Mouse (Mus musculus) CH12.LX (cell line): ENCODE measurements around the gene Fbxo11. TPM values are rescaled to one million over a fixed set of nuclear protein-coding genes. Genes with fewer than 3 reads are reported as not detected.

Experiments used
- DNase-seq: peaks from one replicate; pipeline ENCODE4 v3.0.0-alpha.2; 2013; ENCODE audit errors: extremely low read depth
- H3K27ac ChIP-seq: 2 replicates; pipeline ENCODE4 v1.5.1; 2012; ENCODE audit warnings: low read depth, mild to moderate bottlenecking, control low read depth, moderate library complexity; ENCODE audit not compliant: insufficient read depth
- H3K27me3 ChIP-seq: replicated peaks from 2 replicates; pipeline ENCODE3; 2012; ENCODE audit warnings: inconsistent platforms
- H3K36me3 ChIP-seq, 2 experiments: replicated peaks in 1 of 2; 2 replicates each; pipeline versions ENCODE3 to v1.6.1; 2012; ENCODE audit warnings: inconsistent platforms in 1 of 2, low read length in 1 of 2, mild to moderate bottlenecking in 1 of 2, mixed read lengths in 1 of 2, moderate library complexity in 1 of 2; ENCODE audit not compliant: control insufficient read depth in 1 of 2, insufficient read depth in 1 of 2
- H3K4me1 ChIP-seq, 2 experiments: 2 replicates each; pipeline ENCODE4 v1.6.1; 2012; ENCODE audit warnings: inconsistent platforms in 1 of 2, moderate library complexity in 1 of 2; ENCODE audit not compliant: insufficient read depth in 2 of 2, control insufficient read depth in 1 of 2
- H3K4me2 ChIP-seq: 2 replicates; pipeline ENCODE4 v1.6.1; 2012; ENCODE audit warnings: low read depth, mild to moderate bottlenecking, control low read depth; ENCODE audit not compliant: poor library complexity, insufficient read depth, severe bottlenecking
- H3K4me3 ChIP-seq, 3 experiments: fragments of 150-350 bp in 1 of 3; sonication (generic) in 1 of 3; replicated peaks in 1 of 3; 2 replicates each; pipeline versions ENCODE3 to v1.5.1; 2011 to 2012; ENCODE audit warnings: low read depth in 2 of 3, low read length in 2 of 3, mild to moderate bottlenecking in 2 of 3, moderate library complexity in 2 of 3, control low read depth in 1 of 3, improper control_type of control experiment in 1 of 3, inconsistent platforms in 1 of 3, mixed read lengths in 1 of 3; ENCODE audit not compliant: poor library complexity in 1 of 3
- H3K79me2 ChIP-seq: replicated peaks from 2 replicates; pipeline ENCODE4 v1.6.1; 2012; ENCODE audit warnings: mild to moderate bottlenecking, moderate library complexity; ENCODE audit not compliant: control insufficient read depth, poor library complexity, insufficient read depth, severe bottlenecking; ENCODE audit errors: extremely low read depth
- H3K9ac ChIP-seq: 2 replicates; pipeline ENCODE4 v1.6.1; 2012; ENCODE audit warnings: low read depth, mild to moderate bottlenecking, control low read depth, moderate library complexity; ENCODE audit not compliant: insufficient read depth
- H3K9me3 ChIP-seq: replicated peaks from 2 replicates; pipeline ENCODE3; 2012; ENCODE audit warnings: low read length, inconsistent platforms, mixed read lengths
- BHLHE40 ChIP-seq: IDR thresholded peaks from 2 replicates; pipeline ENCODE4 v1.6.1; 2011; ENCODE audit warnings: mild to moderate bottlenecking, low read depth, low read length, improper control_type of control experiment
- CHD1 ChIP-seq: IDR thresholded peaks from 2 replicates; pipeline ENCODE4 v1.6.1; 2012; ENCODE audit warnings: low read depth, low read length, improper control_type of control experiment, inconsistent platforms
- CHD2 ChIP-seq: IDR thresholded peaks from 2 replicates; pipeline ENCODE4 v1.6.1; 2011; ENCODE audit warnings: low read length, improper control_type of control experiment
- CTCF ChIP-seq, 2 experiments: IDR thresholded peaks in 1 of 2; conservative IDR thresholded peaks in 1 of 2; 2 replicates each; pipeline ENCODE4 v1.5.1; 2011 to 2012; ENCODE audit warnings: low read depth in 2 of 2, low read length in 2 of 2, improper control_type of control experiment in 1 of 2, inconsistent platforms in 1 of 2, mild to moderate bottlenecking in 1 of 2, moderate library complexity in 1 of 2
- E2F4 ChIP-seq: IDR thresholded peaks from 2 replicates; pipeline ENCODE4 v1.6.1; 2011; ENCODE audit warnings: low read depth, low read length, improper control_type of control experiment; ENCODE audit not compliant: insufficient replicate concordance
- ELF1 ChIP-seq: IDR thresholded peaks from 2 replicates; pipeline ENCODE4 v1.6.1; 2014; ENCODE audit warnings: low read depth, mild to moderate bottlenecking, inconsistent platforms, low read length, improper control_type of control experiment
- EP300 ChIP-seq: IDR thresholded peaks from 2 replicates; pipeline ENCODE4 v1.6.1; 2011; ENCODE audit warnings: low read length, improper control_type of control experiment
- ETS1 ChIP-seq: conservative IDR thresholded peaks from 2 replicates; pipeline ENCODE4 v1.6.1; 2012; ENCODE audit warnings: low read depth, mild to moderate bottlenecking, inconsistent platforms, low read length, improper control_type of control experiment, moderate library complexity
- GABPA ChIP-seq: IDR thresholded peaks from 2 replicates; pipeline ENCODE4 v1.6.1; 2012; ENCODE audit warnings: low read depth, low read length, improper control_type of control experiment, inconsistent platforms; ENCODE audit not compliant: insufficient replicate concordance
- HCFC1 ChIP-seq: IDR thresholded peaks from 2 replicates; pipeline ENCODE4 v1.6.1; 2012; ENCODE audit warnings: low read depth, mild to moderate bottlenecking, inconsistent platforms, low read length, improper control_type of control experiment
- IRF4 ChIP-seq: IDR thresholded peaks from 2 replicates; pipeline ENCODE4 v1.6.1; 2014; ENCODE audit warnings: low read depth, mild to moderate bottlenecking, inconsistent platforms, low read length, improper control_type of control experiment
- JUN ChIP-seq: IDR thresholded peaks from 2 replicates; pipeline ENCODE4 v1.6.1; 2011; ENCODE audit warnings: low read depth, mild to moderate bottlenecking, low read length, improper control_type of control experiment, moderate library complexity; ENCODE audit not compliant: insufficient read depth
- JUND ChIP-seq: conservative IDR thresholded peaks from 2 replicates; pipeline ENCODE4 v1.6.1; 2011; ENCODE audit warnings: low read depth, low read length, improper control_type of control experiment
- KAT2A ChIP-seq: IDR thresholded peaks from 2 replicates; pipeline ENCODE4 v1.6.1; 2012; ENCODE audit warnings: low read length, improper control_type of control experiment, inconsistent platforms; ENCODE audit not compliant: insufficient replicate concordance
- MAFK ChIP-seq: IDR thresholded peaks from 2 replicates; pipeline ENCODE4 v1.6.1; 2011; ENCODE audit warnings: low read length, improper control_type of control experiment; ENCODE audit not compliant: insufficient replicate concordance
- MAX ChIP-seq: IDR thresholded peaks from 2 replicates; pipeline ENCODE4 v1.6.1; 2011; ENCODE audit warnings: low read length, improper control_type of control experiment
- MAZ ChIP-seq: IDR thresholded peaks from 2 replicates; pipeline ENCODE4 v1.6.1; 2012; ENCODE audit warnings: low read depth, mild to moderate bottlenecking, inconsistent platforms, low read length, improper control_type of control experiment, moderate library complexity
- MEF2A ChIP-seq: IDR thresholded peaks from 2 replicates; pipeline ENCODE4 v1.6.1; 2014; ENCODE audit warnings: low read depth, mild to moderate bottlenecking, inconsistent platforms, low read length, improper control_type of control experiment, borderline replicate concordance
- MXI1 ChIP-seq: IDR thresholded peaks from 2 replicates; pipeline ENCODE4 v1.6.1; 2011; ENCODE audit warnings: mild to moderate bottlenecking, low read depth, low read length, improper control_type of control experiment
- MYC ChIP-seq: IDR thresholded peaks from 2 replicates; pipeline ENCODE4 v1.6.1; 2011; ENCODE audit warnings: low read depth, mild to moderate bottlenecking, improper control_type of control experiment, low read length
- NELFE ChIP-seq: IDR thresholded peaks from 2 replicates; pipeline ENCODE4 v1.6.1; 2011; ENCODE audit warnings: low read depth, low read length, improper control_type of control experiment
- NRF1 ChIP-seq: IDR thresholded peaks from 2 replicates; pipeline ENCODE4 v1.6.1; 2014; ENCODE audit warnings: low read depth, mild to moderate bottlenecking, inconsistent platforms, low read length, improper control_type of control experiment, moderate library complexity
- PAX5 ChIP-seq: IDR thresholded peaks from 2 replicates; pipeline ENCODE4 v1.6.1; 2012; ENCODE audit warnings: low read length, inconsistent platforms, mixed read lengths
- POLR2A ChIP-seq: IDR thresholded peaks from 2 replicates; pipeline ENCODE4 v1.6.1; 2011; ENCODE audit warnings: low read depth, mild to moderate bottlenecking, improper control_type of control experiment, low read length
- POLR2AphosphoS2 ChIP-seq: IDR thresholded peaks from 2 replicates; pipeline ENCODE4 v1.6.1; 2011; ENCODE audit warnings: low read depth, low read length, improper control_type of control experiment
- RAD21 ChIP-seq: IDR thresholded peaks from 2 replicates; pipeline ENCODE4 v1.6.1; 2011; ENCODE audit warnings: low read depth, mild to moderate bottlenecking, low read length, improper control_type of control experiment, moderate library complexity
- RCOR1 ChIP-seq: conservative IDR thresholded peaks from 2 replicates; pipeline ENCODE4 v1.6.1; 2012; ENCODE audit warnings: low read depth, mild to moderate bottlenecking, inconsistent platforms, low read length, improper control_type of control experiment
- SIN3A ChIP-seq: IDR thresholded peaks from 2 replicates; pipeline ENCODE4 v1.6.1; 2012; ENCODE audit warnings: low read length, improper control_type of control experiment, inconsistent platforms
- SMC3 ChIP-seq: IDR thresholded peaks from 2 replicates; pipeline ENCODE4 v1.6.1; 2011; ENCODE audit warnings: low read depth, low read length, improper control_type of control experiment
- TBP ChIP-seq: conservative IDR thresholded peaks from 2 replicates; pipeline ENCODE4 v1.6.1; 2011; ENCODE audit warnings: low read depth, low read length, improper control_type of control experiment
- TCF12 ChIP-seq: IDR thresholded peaks from 2 replicates; pipeline ENCODE4 v1.6.1; 2014; ENCODE audit warnings: low read depth, mild to moderate bottlenecking, inconsistent platforms, low read length, improper control_type of control experiment
- UBTF ChIP-seq: IDR thresholded peaks from 2 replicates; pipeline ENCODE4 v1.6.1; 2012; ENCODE audit warnings: low read depth, mild to moderate bottlenecking, inconsistent platforms, low read length, improper control_type of control experiment, moderate library complexity
- USF1 ChIP-seq: IDR thresholded peaks from 2 replicates; pipeline ENCODE4 v1.6.1; 2014; ENCODE audit warnings: low read depth, mild to moderate bottlenecking, inconsistent platforms, low read length, improper control_type of control experiment
- USF2 ChIP-seq: conservative IDR thresholded peaks from 2 replicates; pipeline ENCODE4 v1.6.1; 2011; ENCODE audit warnings: low read depth, low read length, improper control_type of control experiment
- ZC3H11A ChIP-seq: IDR thresholded peaks from 2 replicates; pipeline ENCODE4 v1.6.1; 2012; ENCODE audit warnings: low read depth, mild to moderate bottlenecking, inconsistent platforms, low read length, improper control_type of control experiment
- ZKSCAN1 ChIP-seq: IDR thresholded peaks from 2 replicates; pipeline ENCODE4 v1.6.1; 2012; ENCODE audit warnings: low read depth, inconsistent platforms, low read length, improper control_type of control experiment, borderline replicate concordance
- ZMIZ1 ChIP-seq: IDR thresholded peaks from 2 replicates; pipeline ENCODE4 v1.6.1; 2012; ENCODE audit warnings: low read depth, mild to moderate bottlenecking, inconsistent platforms, low read length, improper control_type of control experiment
- ZNF384 ChIP-seq: IDR thresholded peaks from 2 replicates; pipeline ENCODE4 v1.6.1; 2012; ENCODE audit warnings: low read depth, low read length, improper control_type of control experiment, inconsistent platforms
- dilution Hi-C: fragments of 300-500 bp; cut with MboI; formaldehyde crosslinking; loops from 2 replicates; pipeline ENCODE4 v1.14.3; 2020; ENCODE audit warnings: low sequenced_read_pairs; ENCODE audit not compliant: extremely low pct_unique_long_range_greater_than_20kb, extremely low pct_ligation_motif_present
- in situ Hi-C: fragments of 300-500 bp; cut with MboI; formaldehyde crosslinking; loops from 3 replicates; pipeline ENCODE4 v1.14.3; 2019; ENCODE audit warnings: low sequenced_read_pairs, low pct_ligation_motif_present, low pct_unique_long_range_greater_than_20kb, mixed read lengths
- polyA plus RNA-seq: library from polyadenylated mRNA; unstranded; fragments of >175 nt; gene quantifications from 2 replicates; pipeline ENCODE4 v1.2.1, GENCODE M21; 2012; ENCODE audit warnings: low read depth; ENCODE audit not compliant: insufficient read length
- total RNA-seq, 2 experiments: library from RNA; depleted of rRNA; stranded (reverse); fragments of 300-350 nt in 1 of 2; fragments of >200 nt in 1 of 2; gene quantifications; 2 replicates each; pipeline ENCODE4 v1.2.3; 2012 to 2014

The Fbxo11 gene
- total and polyA plus RNA-seq, 3 experiments = 37.6 to 61.8 (median 61.0) TPM

GRCm38 (mm10) chr17:88065801-88066646 is 933 bp upstream of the Fbxo11 start:
- Histone ChIP-seq H3K27ac (peak overlapping the region; percentile 97), H3K79me2 (peaks cover 83% of the 10 kb centered on the region), H3K27me3 (no peaks in the 10 kb centered on the region), H3K4me1 (peaks cover 5 to 21% of the 10 kb centered on the region in 2 experiments), H3K9me3 (no peaks in the 10 kb centered on the region), H3K4me3 (peak overlapping the region; percentile 78 to 99 (median 92)), H3K36me3 (peaks cover 7 to 14% of the 10 kb centered on the region in 2 experiments), H3K9ac (peak overlapping the region; percentile 100), H3K4me2 (no peak overlapping the region)
- TF ChIP-seq MEF2A (peak; percentile 86), MAZ (peak; percentile 97), ZC3H11A (no peak), SIN3A (peak; percentile 88), MYC (peak; percentile 84; the same call in 1 of the 2 replicates), ZKSCAN1 (no peak), E2F4 (0 out of 2 replicates have a peak, but pooled peaks have one; percentile 52), POLR2A (peak; percentile 87), EP300 (0 out of 2 replicates have a peak, but pooled peaks have one; percentile 30), POLR2AphosphoS2 (peak; percentile 92), ZNF384 (no peak), RAD21 (peak; percentile 63), IRF4 (peak; percentile 77), PAX5 (no peak), GABPA (no peak), ELF1 (peak; percentile 86), SMC3 (peak; percentile 53), JUND (0 out of 2 replicates have a peak, but pooled peaks have one; percentile 24), ETS1 (peak; percentile 72), TBP (peak; percentile 93), BHLHE40 (no peak), MAFK (no peak), RCOR1 (no peak), JUN (peak; percentile 28; the same call in 1 of the 2 replicates), CHD2 (peak; percentile 86), CHD1 (0 out of 2 replicates have a peak, but pooled peaks have one; percentile 40), CTCF (conservative IDR thresholded peaks at IDR 0.05 in 1 of 2, IDR thresholded peaks at IDR 0.05 in 1 of 2; ENCODE audit: low read depth in 2 of 2, low read length in 2 of 2) (peak; percentile 10 to 72; a peak in 2 of 4 replicates), ZMIZ1 (peak; percentile 78), HCFC1 (peak; percentile 64), MXI1 (peak; percentile 63; the same call in 1 of the 2 replicates), NRF1 (peak; percentile 21; the same call in 1 of the 2 replicates), UBTF (peak; percentile 52), NELFE (peak; percentile 85), USF2 (no peak), KAT2A (peak; percentile 61; the same call in 1 of the 2 replicates), MAX (peak; percentile 58), TCF12 (peak; percentile 88), USF1 (no peak; the same call in 1 of the 2 replicates)
- in situ Hi-C loops (no loop called here), dilution Hi-C loops (no loop called here)
- peak; percentile 98 for DNase-seq
